Mouse (Mus musculus): ENCODE measurements around the gene Snupn.

DNA sequence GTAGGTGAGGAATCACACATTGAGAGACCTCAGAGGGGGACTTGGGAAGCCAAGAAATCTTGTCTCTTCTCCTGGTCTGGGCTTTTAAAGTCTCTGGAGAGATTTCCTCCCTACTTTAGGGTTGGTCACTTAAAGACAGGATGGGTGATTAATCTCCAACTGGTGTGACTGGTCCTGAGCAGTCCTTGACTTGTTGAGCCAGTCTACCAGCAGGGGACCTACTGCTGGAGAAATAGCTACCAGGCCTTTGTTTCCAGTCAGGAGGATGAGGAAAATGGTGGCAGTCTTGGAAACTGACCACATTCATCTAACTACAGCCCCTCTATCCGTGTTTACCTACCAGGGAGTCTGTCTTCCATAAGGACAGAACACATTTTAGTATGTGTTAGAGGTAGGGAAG, 61.7 kb downstream of the Snupn start:
- no peak for TF ChIP-seq ZNF384 (IDR thresholded peaks at IDR 0.05; ENCODE audit: low read depth, low read length)
- no peak for TF ChIP-seq CHD2 (IDR thresholded peaks at IDR 0.05; ENCODE audit: low read depth, low read length)
- no peak for TF ChIP-seq HCFC1 (IDR thresholded peaks at IDR 0.05; ENCODE audit: borderline replicate concordance, insufficient read depth, low read length)

Measured in ES-E14 (cell line).